Mouse (Mus musculus) G1E (cell line): ENCODE measurements around the gene Cntn5. TPM values are rescaled to one million over a fixed set of nuclear protein-coding genes. Genes with fewer than 3 reads are reported as not detected.

Experiments
- ATAC-seq: 2 replicates; pipeline ENCODE4 v1.8.0; 2016; ENCODE audit warnings: mild to moderate bottlenecking; ENCODE audit not compliant: insufficient number of reproducible peaks, poor library complexity, low FRiP score, severe bottlenecking; ENCODE audit errors: extremely low read depth
- DNase-seq: peaks from one replicate; pipeline ENCODE4 v3.0.0; 2012; ENCODE audit warnings: low spot score
- H3K27me3 ChIP-seq: 2 replicates; pipeline ENCODE4 v1.6.1; 2012; ENCODE audit warnings: mild to moderate bottlenecking, low read length, inconsistent platforms; ENCODE audit not compliant: insufficient read depth
- H3K36me3 ChIP-seq: replicated peaks from 2 replicates; pipeline ENCODE3; 2012; ENCODE audit warnings: mild to moderate bottlenecking, inconsistent platforms
- H3K4me1 ChIP-seq: 2 replicates; pipeline ENCODE4 v1.6.1; 2012; ENCODE audit warnings: low read depth, low read length, inconsistent platforms, mixed read lengths; ENCODE audit not compliant: insufficient read depth
- H3K4me3 ChIP-seq: 2 replicates; pipeline ENCODE4 v1.5.1; 2012; ENCODE audit warnings: low read depth, mild to moderate bottlenecking, inconsistent platforms, low read length, moderate library complexity, mixed read lengths
- H3K9me3 ChIP-seq: replicated peaks from 2 replicates; pipeline ENCODE4 v1.6.1; 2012; ENCODE audit warnings: inconsistent platforms
- CTCF ChIP-seq: IDR thresholded peaks from 2 replicates; pipeline ENCODE4 v1.5.1; 2012; ENCODE audit warnings: low read depth, low read length, inconsistent platforms, mixed read lengths
- GATA1 ChIP-seq: IDR thresholded peaks from 2 replicates; pipeline ENCODE4 v1.6.1; 2012; ENCODE audit warnings: borderline replicate concordance, low read length, inconsistent platforms, mixed read lengths
- GATA2 ChIP-seq: IDR thresholded peaks from 2 replicates; pipeline ENCODE4 v1.6.1; 2012; ENCODE audit warnings: low read depth, low read length, inconsistent platforms, borderline replicate concordance
- POLR2AphosphoS5 ChIP-seq: IDR thresholded peaks from 2 replicates; pipeline ENCODE4 v1.6.1; 2012; ENCODE audit warnings: low read depth, low read length, inconsistent platforms; ENCODE audit not compliant: insufficient replicate concordance
- TAL1 ChIP-seq: conservative IDR thresholded peaks from 2 replicates; pipeline ENCODE4 v1.6.1; 2012; ENCODE audit warnings: low read depth, low read length, inconsistent platforms, mixed read lengths
- polyA plus RNA-seq: library from polyadenylated mRNA; stranded (reverse); fragments of >175 nt; gene quantifications from 2 replicates; pipeline ENCODE4 v1.2.3, GENCODE M21; 2012
- total RNA-seq, 2 experiments: library from RNA; stranded (forward) in 1 of 2; stranded (reverse) in 1 of 2; fragments of 200-1000 nt in 1 of 2; fragments of >200 nt in 1 of 2; fragmentation: Nextera tagmentation in 1 of 2; gene quantifications; 2 replicates each; pipeline ENCODE4 v1.2.3; 2014 to 2017

The Cntn5 gene
- total and polyA plus RNA-seq, 3 experiments = not detected

DNA sequence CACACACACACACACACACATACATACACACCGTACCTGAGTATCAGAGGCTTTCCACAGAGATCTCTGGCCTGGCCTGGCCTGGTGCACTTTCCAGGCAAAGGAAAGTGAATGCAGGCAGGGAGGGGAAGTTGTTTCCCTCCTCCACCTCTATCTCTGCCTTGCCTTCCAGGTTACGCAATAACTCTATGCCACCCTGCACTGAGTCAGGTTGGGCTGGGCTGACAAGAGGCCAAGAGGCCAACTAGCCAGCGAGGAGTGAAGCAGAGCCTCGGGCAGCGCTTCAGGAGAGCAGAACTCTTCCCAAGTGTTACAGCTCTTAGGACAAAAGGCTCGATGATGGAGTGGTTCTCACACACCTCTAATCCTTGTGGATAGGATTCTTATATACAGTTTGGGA, 1018.4 kb downstream of the Cntn5 start:
- Histone ChIP-seq H3K9me3 (no peaks in the 10 kb centered on the region), H3K36me3 (no peaks in the 10 kb centered on the region), H3K4me1 (no peaks in the 10 kb centered on the region), H3K4me3 (no peak overlapping the region), H3K27me3 (no peaks in the 10 kb centered on the region)
- TF ChIP-seq TAL1 (no peak), GATA1 (no peak), POLR2AphosphoS5 (no peak), GATA2 (no peak), CTCF (no peak)
- DNase-seq = no peak
- no peak for ATAC-seq

DNA sequence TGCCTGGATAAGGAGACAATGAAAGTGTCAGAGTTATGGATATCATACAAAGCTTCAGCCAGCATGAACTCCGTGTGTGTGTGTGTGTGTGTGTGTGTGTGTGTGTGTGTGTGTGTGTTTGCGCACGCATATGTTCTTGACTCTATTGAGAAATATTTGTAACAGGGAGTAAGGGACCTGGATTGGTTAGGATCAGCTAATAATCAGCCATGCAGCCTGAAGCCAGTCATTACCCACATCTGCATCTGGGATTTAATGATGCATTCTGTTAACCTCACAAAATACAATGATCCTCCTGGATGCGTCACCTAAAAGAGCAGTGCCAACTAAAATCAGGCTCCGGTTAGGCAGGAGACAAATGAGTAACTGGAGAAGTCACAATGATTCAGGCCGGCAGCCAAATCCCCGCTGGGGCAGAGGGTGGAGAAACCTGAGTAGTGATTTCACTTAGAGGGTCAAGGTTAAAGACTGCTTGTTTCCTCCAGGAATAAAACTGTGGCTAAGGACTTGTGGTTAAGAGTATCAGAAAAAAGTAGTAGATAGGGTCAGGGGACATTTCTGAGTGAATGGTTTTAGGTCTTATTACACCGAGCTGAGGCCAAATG, 1021.7 kb downstream of the Cntn5 start:
- no peak for TF ChIP-seq GATA1
- TF ChIP-seq TAL1 = no peak
- no peak for TF ChIP-seq CTCF
- no peak for TF ChIP-seq POLR2AphosphoS5
- no peak for TF ChIP-seq GATA2
- Histone ChIP-seq H3K27me3 (no peaks in the 10 kb centered on the region), H3K9me3 (no peaks in the 10 kb centered on the region), H3K4me1 (no peaks in the 10 kb centered on the region), H3K36me3 (no peaks in the 10 kb centered on the region), H3K4me3 (no peak overlapping the region)
- no peak for DNase-seq
- ATAC-seq = no peak

DNA sequence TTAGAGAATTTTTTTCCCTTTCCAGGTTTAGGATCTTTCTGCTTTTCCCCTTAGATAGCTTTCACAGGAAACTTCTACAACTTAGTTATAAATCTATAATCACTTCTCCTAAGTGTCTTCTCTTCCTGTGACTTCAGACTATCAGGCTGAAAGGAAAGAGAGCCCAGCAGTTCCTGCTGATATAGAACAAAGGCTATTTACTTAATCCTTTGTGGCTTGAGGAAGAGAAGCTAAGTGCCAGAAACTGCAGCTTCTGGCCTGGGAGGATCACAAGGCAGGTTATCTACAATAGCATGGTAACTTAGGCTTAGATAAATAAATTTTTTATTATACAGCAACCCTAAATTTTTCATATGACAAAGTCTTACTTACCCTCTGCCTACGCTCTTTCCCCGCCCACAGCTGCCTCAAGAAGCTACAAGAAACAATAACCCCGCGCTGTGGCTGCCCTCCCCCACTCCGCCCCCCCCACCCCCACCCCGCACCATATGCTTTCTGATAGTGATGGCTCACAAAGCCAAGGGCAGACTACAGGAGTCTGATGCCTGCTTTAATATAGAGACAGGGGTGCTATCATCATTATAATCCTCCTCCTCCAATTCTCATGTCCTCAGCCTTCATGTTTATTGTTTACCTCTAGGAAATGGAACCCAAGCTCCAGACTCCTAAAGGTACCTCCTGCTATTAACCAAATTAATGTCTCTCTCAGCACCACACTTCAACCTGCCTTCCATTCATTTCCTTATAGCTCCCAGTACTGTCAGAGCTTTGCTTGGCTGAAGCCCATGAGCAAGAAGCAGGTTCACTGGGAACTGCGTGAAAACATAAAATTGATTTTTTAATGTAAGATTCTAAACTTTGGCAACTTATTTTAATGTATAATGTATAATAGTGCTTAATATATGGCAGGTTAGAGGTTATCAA, 1032.2 kb downstream of the Cntn5 start:
- H3K9me3 ChIP-seq = no peaks in the 10 kb centered on the region
- no peaks in the 10 kb centered on the region for H3K4me1 ChIP-seq
- DNase-seq = no peak
- no peak for ATAC-seq
- TF ChIP-seq POLR2AphosphoS5 = no peak
- TF ChIP-seq TAL1 = no peak
- TF ChIP-seq GATA2 = no peak
- TF ChIP-seq CTCF = no peak
- no peak for TF ChIP-seq GATA1
- H3K36me3 ChIP-seq = no peaks in the 10 kb centered on the region
- H3K4me3 ChIP-seq = no peak overlapping the region
- no peaks in the 10 kb centered on the region for H3K27me3 ChIP-seq

DNA sequence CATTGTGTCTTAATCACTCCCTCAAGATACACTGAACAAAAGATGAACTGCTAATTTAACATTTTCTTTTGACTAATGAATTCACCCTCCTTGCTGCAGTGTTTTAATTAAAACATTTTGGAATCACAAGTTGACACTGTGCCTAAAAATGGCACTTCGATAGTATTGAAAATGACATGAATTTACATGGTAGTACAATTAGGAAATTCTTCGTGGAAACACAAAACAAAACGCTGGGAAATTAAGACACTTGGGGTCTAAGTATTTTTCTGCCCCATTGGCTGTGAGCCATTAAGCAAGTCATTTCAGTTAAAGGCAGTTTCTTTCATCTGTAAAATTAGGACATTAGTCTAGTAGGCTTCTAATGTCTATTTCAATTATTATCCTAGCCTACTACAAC, 1043.9 kb downstream of the Cntn5 start:
- no peaks in the 10 kb centered on the region for H3K4me1 ChIP-seq
- no peak for TF ChIP-seq GATA1
- no peak for TF ChIP-seq POLR2AphosphoS5
- TF ChIP-seq GATA2 = no peak
- TF ChIP-seq TAL1 = no peak
- TF ChIP-seq CTCF = no peak
- H3K9me3 ChIP-seq = no peaks in the 10 kb centered on the region
- no peaks in the 10 kb centered on the region for H3K36me3 ChIP-seq
- ATAC-seq (no peak), DNase-seq (no peak)
- no peak overlapping the region for H3K4me3 ChIP-seq
- no peaks in the 10 kb centered on the region for H3K27me3 ChIP-seq

DNA sequence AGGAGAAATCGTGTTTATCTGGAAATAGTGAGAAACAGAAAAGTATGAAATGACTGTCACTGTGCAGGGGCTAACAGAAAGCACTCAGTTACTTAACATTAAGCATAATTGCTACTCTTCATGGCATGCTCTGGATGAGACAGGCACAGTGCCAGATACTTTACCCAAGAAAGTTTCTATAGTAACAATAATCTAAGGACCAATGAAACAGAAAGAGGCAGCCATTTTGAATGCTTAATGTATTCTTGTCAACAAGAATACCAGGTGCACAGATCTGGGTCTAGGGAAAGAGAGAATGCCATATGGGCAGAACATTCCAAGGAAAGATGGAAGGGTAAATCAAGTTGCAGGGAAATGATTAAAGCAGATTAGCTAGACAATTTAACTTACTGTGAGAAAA, 1045.3 kb downstream of the Cntn5 start:
- no peak for TF ChIP-seq POLR2AphosphoS5
- no peak for TF ChIP-seq TAL1
- no peak for TF ChIP-seq CTCF
- no peak for TF ChIP-seq GATA2
- TF ChIP-seq GATA1 = no peak
- ATAC-seq = no peak
- DNase-seq = no peak
- no peaks in the 10 kb centered on the region for H3K4me1 ChIP-seq
- no peaks in the 10 kb centered on the region for H3K27me3 ChIP-seq
- H3K36me3 ChIP-seq = no peaks in the 10 kb centered on the region
- no peak overlapping the region for H3K4me3 ChIP-seq
- H3K9me3 ChIP-seq = no peaks in the 10 kb centered on the region

DNA sequence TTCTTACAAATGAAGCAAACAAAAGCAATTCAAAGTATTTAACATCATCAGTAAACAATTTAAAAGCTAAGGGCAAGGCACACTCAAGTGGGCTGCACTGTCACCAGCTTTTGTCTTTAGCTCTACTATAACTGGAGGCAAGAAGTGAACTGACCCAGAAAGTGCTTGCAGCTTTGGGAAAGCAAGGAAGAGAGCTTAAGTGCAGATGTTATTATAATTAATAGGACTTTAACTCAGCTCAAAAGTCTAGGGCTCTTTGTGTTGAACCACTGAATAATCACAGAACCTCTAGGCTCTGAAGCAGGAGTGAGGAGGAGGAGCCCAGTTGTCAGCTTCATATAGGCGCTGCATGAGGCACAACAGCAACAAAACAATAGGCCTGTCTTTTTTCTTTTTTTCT, 1049.8 kb downstream of the Cntn5 start:
- TF ChIP-seq POLR2AphosphoS5 = no peak
- no peak for TF ChIP-seq CTCF
- TF ChIP-seq GATA2 = no peak
- TF ChIP-seq TAL1 = no peak
- TF ChIP-seq GATA1 = no peak

More for the DNA sequence above, 1049.8 kb downstream of the Cntn5 start:
- ATAC-seq = no peak
- Histone ChIP-seq H3K36me3 (no peaks in the 10 kb centered on the region), H3K9me3 (no peaks in the 10 kb centered on the region), H3K4me1 (no peaks in the 10 kb centered on the region), H3K4me3 (no peak overlapping the region), H3K27me3 (no peaks in the 10 kb centered on the region)
- DNase-seq = no peak
